Mouse (Mus musculus): ENCODE measurements around the gene Rrm2. TPM values are rescaled to one million over a fixed set of nuclear protein-coding genes. Genes with fewer than 3 reads are reported as not detected.

Gene Rrm2
- polyA plus RNA-seq (2012; rRNA removed) = 1.6 and 1.8 TPM in 2 replicates

DNA sequence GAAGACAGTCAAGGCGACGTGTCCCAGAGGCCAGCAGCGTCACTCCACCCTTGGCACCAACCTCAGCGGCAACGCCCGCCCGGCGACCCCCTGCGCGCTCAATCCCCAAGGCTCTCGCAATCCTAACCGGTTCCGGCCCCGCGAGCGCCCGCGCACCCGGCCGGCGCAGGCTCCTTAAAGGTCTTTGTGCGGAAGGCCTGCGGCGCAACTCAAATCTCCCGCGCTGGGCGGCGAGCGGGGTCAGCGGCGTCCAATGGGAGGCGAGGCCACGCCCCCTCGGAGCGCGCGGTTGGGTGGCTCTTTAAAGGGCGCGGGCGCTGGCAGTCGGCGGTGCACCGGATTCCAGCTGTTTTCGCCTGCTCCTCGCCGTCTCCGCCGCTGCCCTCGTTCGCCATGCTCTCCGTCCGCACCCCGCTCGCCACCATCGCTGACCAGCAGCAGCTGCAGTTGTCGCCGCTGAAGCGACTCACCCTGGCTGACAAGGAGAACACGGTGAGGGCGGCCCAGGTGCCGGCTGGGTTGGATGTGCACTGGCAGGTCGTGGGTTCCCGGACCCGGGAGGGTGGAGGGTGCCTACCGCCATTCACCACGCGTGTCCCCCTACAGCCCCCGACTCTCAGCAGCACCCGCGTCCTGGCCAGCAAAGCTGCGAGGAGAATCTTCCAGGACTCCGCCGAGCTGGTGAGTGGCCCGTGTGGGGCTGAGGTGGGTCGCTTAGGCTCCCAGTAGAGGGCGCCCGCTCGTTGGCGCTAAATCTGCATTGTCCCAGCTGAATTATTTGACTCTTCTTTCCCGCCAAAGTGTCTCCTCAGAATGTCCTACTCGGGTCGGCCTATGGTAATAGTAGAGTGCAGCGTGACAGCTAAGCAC is at the start of gene Rrm2:
TSS of gene Rrm2 (plus strand) at position 288 of the 870 bp plus-strand sequence.
- Histone ChIP-seq H3K4me1 (ENCODE audit: control insufficient read depth, insufficient read depth, low read length) (no peaks in the 10 kb centered on the region; the same call in 1 of the 2 replicates), H3K4me3 (ENCODE audit: insufficient read depth, low read length) (peak within 1 kb of the TSS; percentile 88), H3K27ac (ENCODE audit: insufficient read depth, low read length) (no peak within 1 kb of the TSS)
- no peak for TF ChIP-seq POLR2A (IDR thresholded peaks at IDR 0.05; ENCODE audit: extremely low read depth, insufficient read depth, low read length)
- peak; percentile 54 for TF ChIP-seq CTCF (IDR thresholded peaks at IDR 0.05; ENCODE audit: extremely low read depth, insufficient read depth, low read length)

DNA sequence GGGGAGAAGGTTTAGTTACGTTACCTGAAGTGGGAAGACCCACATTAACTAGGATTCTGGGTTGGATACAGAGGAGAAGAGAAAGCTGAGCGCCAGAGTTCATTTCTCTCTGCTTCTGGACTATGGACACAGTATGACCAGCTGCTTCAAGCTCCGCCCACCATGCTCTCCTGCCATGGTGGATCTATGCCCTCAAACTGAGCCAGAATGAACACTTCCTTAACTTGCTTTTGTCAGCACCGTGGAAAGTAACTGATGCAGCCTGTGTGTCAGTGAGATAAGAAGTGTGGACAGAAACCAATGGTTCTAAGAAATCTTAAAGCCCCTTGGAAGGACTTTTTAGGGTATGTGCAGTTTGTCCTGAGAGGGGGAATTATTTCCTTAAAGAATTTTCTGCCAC is 49.0 kb upstream of the Rrm2 start:
- peaks cover 1% of the 10 kb centered on the region; the same call in 1 of the 2 replicates for H3K4me1 ChIP-seq (ENCODE audit: control insufficient read depth, insufficient read depth, low read length)
- TF ChIP-seq POLR2A (IDR thresholded peaks at IDR 0.05; ENCODE audit: extremely low read depth, insufficient read depth, low read length) (no peak), CTCF (IDR thresholded peaks at IDR 0.05; ENCODE audit: extremely low read depth, insufficient read depth, low read length) (no peak)
- H3K27ac ChIP-seq (ENCODE audit: insufficient read depth, low read length) = no peak overlapping the region
- H3K4me3 ChIP-seq (ENCODE audit: insufficient read depth, low read length) = no peak overlapping the region

DNA sequence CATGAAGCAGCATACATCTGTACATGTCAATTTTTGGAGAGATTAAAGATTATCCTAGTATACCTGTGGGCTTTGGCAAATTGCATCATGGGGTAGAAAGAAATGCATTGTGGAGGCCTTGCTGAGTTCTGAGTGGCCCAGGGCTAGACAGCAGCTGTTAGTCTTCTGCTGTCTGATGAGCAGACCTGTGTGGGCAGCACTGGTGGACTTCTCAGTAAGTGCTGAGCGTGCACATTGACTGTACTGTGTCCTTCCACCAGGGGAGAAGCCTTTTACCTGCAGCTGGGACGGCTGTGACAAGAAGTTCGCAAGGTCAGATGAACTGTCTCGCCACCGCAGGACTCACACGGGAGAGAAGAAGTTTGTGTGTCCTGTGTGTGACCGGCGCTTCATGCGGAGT is 48.1 kb upstream of the Rrm2 start:
- Histone ChIP-seq H3K4me3 (ENCODE audit: insufficient read depth, low read length) (no peak overlapping the region), H3K4me1 (ENCODE audit: control insufficient read depth, insufficient read depth, low read length) (peaks cover 1% of the 10 kb centered on the region; the same call in 1 of the 2 replicates), H3K27ac (ENCODE audit: insufficient read depth, low read length) (no peak overlapping the region)
- no peak for TF ChIP-seq POLR2A (IDR thresholded peaks at IDR 0.05; ENCODE audit: extremely low read depth, insufficient read depth, low read length)
- no peak for TF ChIP-seq CTCF (IDR thresholded peaks at IDR 0.05; ENCODE audit: extremely low read depth, insufficient read depth, low read length)

DNA sequence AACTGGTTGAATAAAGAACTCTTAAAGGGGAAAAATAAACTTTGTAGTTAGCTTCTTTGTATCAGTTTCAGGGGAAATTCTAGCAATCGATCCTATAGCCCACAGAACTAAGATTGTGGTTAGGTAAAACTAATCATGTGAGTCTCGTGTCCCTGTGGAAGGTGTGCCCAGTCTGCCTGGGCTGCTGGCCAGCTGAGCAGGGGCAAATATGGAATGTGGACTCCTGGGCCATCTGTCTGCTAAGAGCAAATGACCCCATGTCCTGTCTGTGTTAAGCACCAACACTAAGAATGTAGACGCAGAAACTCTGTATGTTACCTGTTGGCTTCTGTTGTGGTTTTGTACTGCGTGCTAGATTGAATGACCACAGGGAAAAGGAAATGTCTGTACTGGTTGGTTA is 46.9 kb upstream of the Rrm2 start:
- no peak overlapping the region for H3K4me3 ChIP-seq (ENCODE audit: insufficient read depth, low read length)
- H3K27ac ChIP-seq (ENCODE audit: insufficient read depth, low read length) = no peak overlapping the region
- peaks cover 1% of the 10 kb centered on the region; the same call in 1 of the 2 replicates for H3K4me1 ChIP-seq (ENCODE audit: control insufficient read depth, insufficient read depth, low read length)
- TF ChIP-seq CTCF (IDR thresholded peaks at IDR 0.05; ENCODE audit: extremely low read depth, insufficient read depth, low read length) = no peak
- no peak for TF ChIP-seq POLR2A (IDR thresholded peaks at IDR 0.05; ENCODE audit: extremely low read depth, insufficient read depth, low read length)

DNA sequence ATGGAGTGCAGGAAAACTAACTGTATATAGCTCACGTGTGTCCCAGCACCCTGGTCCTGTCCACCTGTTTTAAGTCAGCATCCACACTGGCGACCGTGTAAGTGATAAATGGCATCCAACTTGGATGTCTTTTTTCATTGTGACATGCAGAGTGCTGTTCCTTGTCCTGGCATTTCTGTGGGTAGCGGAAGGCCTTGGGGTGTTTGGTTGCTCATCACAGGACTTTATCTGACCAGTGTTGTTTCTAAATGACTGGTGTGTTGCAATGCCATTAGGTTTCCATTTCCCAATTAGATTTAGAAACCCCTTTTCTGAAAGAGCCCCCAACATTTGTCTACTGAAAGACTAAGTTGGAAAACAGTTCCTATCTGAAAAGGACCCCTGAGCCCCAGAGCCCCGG is 45.9 kb upstream of the Rrm2 start:
- TF ChIP-seq CTCF (IDR thresholded peaks at IDR 0.05; ENCODE audit: extremely low read depth, insufficient read depth, low read length) = no peak
- no peak for TF ChIP-seq POLR2A (IDR thresholded peaks at IDR 0.05; ENCODE audit: extremely low read depth, insufficient read depth, low read length)
- H3K4me1 ChIP-seq (ENCODE audit: control insufficient read depth, insufficient read depth, low read length) = peaks cover 1% of the 10 kb centered on the region; the same call in 1 of the 2 replicates
- H3K27ac ChIP-seq (ENCODE audit: insufficient read depth, low read length) = no peak overlapping the region
- H3K4me3 ChIP-seq (ENCODE audit: insufficient read depth, low read length) = no peak overlapping the region

DNA sequence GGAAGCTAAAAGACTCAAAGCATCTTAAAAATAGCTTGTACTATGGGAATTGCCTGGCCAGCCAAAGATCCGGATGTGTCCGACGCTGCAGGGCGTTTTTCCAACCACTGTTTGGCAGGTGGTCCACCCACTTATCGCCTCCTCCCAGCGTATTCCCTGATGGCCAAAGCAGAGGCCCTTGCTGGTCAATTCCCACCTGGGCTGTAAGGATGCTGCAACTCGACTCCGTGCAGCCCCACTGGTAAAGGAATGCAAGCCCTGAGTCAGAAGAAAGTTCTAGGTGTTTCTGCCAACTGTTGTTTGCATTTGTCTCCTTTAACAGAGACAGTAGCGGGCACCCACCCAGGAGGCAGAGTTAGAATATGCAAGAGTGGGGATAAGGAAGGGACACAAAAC is 27.9 kb upstream of the Rrm2 start:
- Histone ChIP-seq H3K4me1 (ENCODE audit: control insufficient read depth, insufficient read depth, low read length) (peaks cover 6% of the 10 kb centered on the region), H3K4me3 (ENCODE audit: insufficient read depth, low read length) (peak overlapping the region; percentile 28), H3K27ac (ENCODE audit: insufficient read depth, low read length) (0 out of 2 replicates have a peak overlapping the region, but pooled peaks have one; percentile 68)
- TF ChIP-seq POLR2A (IDR thresholded peaks at IDR 0.05; ENCODE audit: extremely low read depth, insufficient read depth, low read length) = no peak
- no peak for TF ChIP-seq CTCF (IDR thresholded peaks at IDR 0.05; ENCODE audit: extremely low read depth, insufficient read depth, low read length)

DNA sequence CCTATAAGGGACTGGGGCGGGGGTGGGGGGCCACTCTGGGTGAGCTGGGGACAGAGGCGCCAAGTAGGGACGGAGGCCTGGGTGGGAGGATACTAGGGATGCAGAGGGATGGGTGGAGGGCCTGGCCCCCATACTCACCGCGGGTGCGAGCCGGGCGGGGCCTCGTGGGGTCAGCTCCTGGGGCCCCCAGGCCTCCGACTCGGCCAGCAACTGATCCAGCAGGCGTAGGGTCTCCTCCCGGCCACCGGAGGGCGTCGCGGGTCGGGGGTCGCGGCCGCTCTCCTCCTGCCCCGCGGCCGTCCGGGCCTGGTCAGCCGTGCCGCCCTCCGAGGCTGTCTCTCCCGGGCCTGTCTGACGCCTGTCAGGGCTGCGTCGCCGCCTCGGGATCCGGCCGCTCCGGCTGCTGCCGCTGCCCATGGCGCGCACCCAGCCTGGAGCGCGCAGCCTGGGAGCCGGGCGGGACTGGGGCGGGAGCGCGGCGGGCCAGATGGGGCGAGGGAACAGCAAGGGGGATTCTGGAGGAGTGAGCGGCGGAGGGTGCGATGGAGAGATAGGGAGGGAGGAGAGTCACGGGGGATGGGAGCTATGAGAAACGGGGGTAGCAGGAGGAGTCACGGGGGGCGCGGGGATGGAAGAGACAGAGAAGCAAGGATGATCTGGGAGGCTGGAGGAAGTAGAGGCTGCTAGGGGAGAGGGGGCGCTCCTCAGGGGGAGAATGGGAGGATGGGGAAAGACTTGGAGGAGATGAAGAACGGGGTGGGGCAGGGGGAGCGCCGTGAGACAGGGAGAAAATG is 27.4 kb upstream of the Rrm2 start:
- Histone ChIP-seq H3K4me3 (ENCODE audit: insufficient read depth, low read length) (peak overlapping the region; percentile 28), H3K4me1 (ENCODE audit: control insufficient read depth, insufficient read depth, low read length) (peaks cover 6% of the 10 kb centered on the region), H3K27ac (ENCODE audit: insufficient read depth, low read length) (peak overlapping the region; percentile 83)
- TF ChIP-seq CTCF (IDR thresholded peaks at IDR 0.05; ENCODE audit: extremely low read depth, insufficient read depth, low read length) = no peak
- no peak for TF ChIP-seq POLR2A (IDR thresholded peaks at IDR 0.05; ENCODE audit: extremely low read depth, insufficient read depth, low read length)

DNA sequence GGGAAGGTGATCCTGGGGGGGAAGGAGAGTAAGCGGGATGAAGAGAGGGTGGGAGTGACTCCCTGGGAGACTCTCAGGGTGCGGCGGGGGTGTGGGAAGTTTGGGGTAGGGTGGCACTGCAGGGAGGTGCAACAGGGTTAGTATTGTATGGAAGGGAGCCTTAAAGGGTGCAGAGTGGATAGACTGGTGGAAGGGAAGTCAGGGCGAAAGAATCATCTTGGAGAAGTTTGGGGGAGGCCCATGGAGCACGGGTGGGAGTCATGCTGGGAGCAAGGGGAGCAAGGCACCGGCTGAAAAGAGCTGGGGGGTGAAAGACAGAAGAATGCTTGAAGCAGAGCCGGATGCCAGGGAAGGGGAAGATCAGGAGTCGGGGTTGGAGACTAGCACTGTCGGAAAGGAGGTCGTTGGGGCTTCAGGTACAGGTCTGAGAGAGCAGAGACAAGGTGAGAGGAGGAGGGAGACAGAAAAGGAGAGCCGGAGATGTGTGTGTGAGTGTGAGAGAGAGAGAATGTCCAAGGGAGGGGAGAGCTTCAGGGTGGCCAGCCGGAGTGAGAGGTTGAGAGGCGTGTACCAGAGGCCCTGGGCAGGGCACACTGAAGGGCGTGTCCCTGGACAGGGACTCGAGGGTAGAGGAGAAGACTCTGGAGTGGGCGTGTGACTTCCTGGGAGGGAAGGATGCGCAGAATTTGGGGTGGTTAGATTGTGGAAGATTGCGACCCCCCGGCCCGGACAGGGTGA is 26.6 kb upstream of the Rrm2 start, which contains the start of gene Cys1:
TSS of gene Cys1 (minus strand) at position 528 of the 738 bp plus-strand sequence.
- H3K4me3 ChIP-seq (ENCODE audit: insufficient read depth, low read length) = peak within 1 kb of the TSS; percentile 28
- peak within 1 kb of the TSS; percentile 83 for H3K27ac ChIP-seq (ENCODE audit: insufficient read depth, low read length)
- no peak for TF ChIP-seq POLR2A (IDR thresholded peaks at IDR 0.05; ENCODE audit: extremely low read depth, insufficient read depth, low read length)
- no peak for TF ChIP-seq CTCF (IDR thresholded peaks at IDR 0.05; ENCODE audit: extremely low read depth, insufficient read depth, low read length)
- H3K4me1 ChIP-seq (ENCODE audit: control insufficient read depth, insufficient read depth, low read length) = peaks cover 6% of the 10 kb centered on the region

DNA sequence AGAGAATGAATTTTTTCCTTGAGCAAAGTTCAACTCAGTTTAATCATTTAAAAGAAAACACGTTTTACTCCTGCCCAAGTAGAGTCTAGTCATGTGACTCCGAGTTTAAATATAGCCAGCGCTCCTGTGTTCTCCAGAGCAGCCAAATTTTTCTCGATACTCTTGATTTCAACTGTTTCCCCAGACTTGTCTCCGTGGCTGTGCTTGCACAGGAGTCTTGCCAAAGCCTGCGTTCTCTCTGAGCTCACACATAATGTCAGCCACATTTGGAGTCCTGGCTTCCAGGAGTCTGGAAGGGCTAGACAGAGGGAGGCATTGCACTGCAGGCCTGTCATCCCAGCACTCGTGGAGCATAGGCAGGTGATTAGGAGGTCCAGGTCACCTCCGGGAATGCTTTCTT is 25.5 kb upstream of the Rrm2 start:
- Histone ChIP-seq H3K4me3 (ENCODE audit: insufficient read depth, low read length) (no peak overlapping the region), H3K27ac (ENCODE audit: insufficient read depth, low read length) (no peak overlapping the region), H3K4me1 (ENCODE audit: control insufficient read depth, insufficient read depth, low read length) (peaks cover 4% of the 10 kb centered on the region)
- TF ChIP-seq POLR2A (IDR thresholded peaks at IDR 0.05; ENCODE audit: extremely low read depth, insufficient read depth, low read length) (no peak), CTCF (IDR thresholded peaks at IDR 0.05; ENCODE audit: extremely low read depth, insufficient read depth, low read length) (no peak)
